Mouse (Mus musculus) kidney, postnatal 36 days (tissue): ENCODE results near the gene Gm42674.
A peak's percentile ranks its signal among the peaks of the same experiment; 100 is the strongest.

Experiments used
- DNase-seq, 2 experiments: peaks; one replicate each; pipeline ENCODE4 v3.0.0; 2021 to 2022; ENCODE audit warnings: mixed read lengths in 2 of 2

Gm42674 gene

DNA sequence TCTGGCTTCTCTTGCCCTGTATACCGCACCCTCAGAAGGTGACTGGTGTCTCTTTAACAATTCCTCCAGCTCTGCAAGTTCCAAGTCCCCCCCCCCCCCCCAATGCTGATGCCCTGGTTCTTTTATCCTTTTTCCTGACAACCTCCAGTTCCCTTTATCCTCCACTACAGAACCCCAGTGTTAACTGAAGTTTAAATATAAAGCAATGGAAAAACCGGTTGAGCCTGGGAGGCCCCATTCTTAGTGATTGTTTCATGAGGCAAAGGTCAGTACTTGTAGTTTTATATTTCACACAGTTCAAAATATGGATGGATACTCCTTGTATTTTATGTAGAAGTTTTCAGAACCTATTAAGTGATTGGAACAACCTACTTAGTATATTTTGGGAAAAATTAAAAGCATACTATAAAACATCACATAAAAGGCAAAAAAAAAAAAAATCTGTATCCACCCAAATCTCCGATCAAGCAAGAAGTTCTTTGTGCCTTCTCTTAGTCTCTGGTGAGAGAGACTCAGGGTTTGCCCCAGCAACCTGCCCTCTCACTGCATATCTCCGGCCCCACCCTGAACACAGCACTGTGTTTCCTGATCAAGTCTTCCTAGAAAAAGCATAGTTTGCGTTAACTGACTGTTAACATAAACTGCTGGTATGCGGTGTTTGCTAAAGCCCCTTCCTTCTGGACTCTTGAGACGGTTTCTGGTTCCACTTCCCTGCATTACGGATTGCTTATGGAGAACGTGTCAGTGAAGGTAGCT is 24.7 kb downstream of the Gm42674 start:
- no peak for DNase-seq

DNA sequence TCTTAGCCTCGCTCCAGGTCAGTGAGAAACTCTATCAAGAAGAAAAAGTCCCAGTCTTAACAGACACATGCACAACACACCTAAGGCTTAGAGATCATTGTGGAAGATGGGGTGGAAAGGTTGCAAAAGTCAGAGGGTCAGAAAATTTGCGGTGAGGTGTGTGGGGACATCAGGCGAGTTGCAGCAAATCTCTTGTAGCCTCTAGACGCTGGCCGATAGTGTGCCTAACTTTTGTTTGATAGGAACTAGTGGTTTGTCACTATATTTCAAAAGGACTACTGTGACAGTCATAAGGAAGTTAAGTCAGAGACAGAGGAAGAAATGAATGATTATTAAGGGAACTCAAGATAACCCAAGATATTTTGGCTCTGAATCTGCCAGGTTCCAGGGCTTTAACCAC is 25.7 kb downstream of the Gm42674 start:
- DNase-seq = no peak

DNA sequence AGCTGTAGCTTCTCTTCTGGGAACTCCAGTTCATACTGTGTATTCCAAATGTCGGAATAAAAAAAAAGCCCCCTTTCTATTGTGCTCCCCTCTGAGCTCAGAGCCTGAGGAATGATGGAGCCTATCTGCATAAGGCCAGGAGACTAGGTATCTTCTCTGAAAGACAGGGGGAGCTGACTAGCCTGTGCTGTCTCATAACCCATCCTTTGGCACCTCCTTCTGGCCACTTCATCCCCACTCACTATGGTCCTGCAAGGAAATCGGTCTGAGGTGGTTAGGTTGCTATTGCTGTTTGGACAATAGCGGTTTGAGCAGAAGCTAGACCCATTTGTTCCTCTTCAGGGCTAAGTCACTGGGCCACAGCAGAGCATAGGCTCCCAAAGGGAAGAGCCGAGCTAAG is 26.1 kb downstream of the Gm42674 start:
- peak in 1 of 2 experiments; percentile 25 for DNase-seq

GRCm38 (mm10) chr3:90629298-90629697 is 27.6 kb downstream of the Gm42674 start:
- no peak for DNase-seq

DNA sequence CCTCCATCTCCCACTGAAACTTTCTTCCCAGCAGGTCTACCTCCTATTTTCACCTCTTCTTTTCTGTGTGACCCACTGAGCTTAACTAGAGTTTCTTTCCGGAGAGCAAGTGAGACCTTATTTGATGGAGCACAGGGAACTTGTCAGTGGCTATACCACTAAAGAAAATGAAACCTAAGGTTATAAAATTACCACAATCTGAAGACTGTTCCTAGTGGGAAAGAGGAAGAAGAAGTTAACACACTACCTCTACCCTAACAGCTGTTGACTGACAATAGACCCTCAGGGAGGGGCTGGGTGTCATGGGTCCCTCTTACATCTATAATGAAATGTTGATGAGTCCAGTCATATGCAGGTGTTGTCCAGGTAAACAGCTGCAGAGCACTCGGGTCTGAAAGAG is 30.3 kb downstream of the Gm42674 start:
- DNase-seq = no peak

- DNase-seq = no peak
These were observed 37.0 kb downstream of the Gm42674 start for GRCm38 (mm10) chr3:90638511-90639275.

DNA sequence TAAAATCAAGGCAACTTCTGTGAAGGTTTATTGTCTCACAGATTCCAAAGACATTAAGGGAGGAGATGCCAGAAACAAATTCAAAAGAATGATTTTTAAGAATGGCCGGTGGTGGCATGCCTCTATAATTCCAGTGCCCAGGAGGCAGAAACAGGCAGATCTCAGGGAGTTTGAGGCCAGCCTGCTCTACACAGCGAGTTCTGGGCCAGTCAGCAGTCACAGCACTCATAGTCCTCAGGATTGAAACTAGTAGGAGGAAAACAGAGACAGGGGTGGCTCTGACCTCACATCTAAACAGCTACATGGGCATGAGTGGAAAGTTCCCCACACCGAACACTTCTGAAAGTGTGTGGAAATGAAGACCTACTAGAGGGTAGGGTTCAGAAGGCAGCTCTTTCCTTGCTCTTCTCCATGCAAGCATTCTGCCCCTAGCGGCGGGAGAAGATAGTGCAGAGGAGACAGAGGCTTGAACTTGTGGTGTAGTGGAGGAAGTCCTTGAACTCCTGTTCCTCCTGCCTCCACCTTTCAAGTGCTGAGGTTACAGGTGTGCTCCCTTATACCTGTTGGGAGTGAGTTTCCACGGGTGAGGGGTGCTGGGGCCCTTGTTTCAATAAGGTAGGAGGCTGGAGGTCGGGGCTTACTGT is 37.9 kb downstream of the Gm42674 start:
- peak in 1 of 2 experiments; percentile 60 for DNase-seq

DNA sequence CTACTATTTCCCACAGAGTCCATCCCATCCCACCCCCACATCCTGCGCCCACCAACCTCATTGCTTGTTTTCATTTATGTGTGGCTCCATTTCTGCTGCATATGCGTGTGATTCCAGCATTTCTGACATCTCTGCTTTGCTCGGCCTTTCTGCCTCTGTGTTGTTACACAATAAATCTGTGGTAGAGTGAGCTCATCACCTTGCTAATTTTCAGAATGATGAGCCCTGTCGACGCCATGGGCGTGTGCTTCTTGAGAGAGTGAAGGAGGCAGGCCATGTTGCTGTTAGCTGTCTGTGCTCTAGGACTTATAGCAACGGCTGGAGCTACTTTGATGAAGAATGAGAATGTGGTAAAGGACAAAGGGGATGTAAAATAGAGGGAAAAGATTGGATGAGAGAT is 39.3 kb downstream of the Gm42674 start:
- no peak for DNase-seq

DNA sequence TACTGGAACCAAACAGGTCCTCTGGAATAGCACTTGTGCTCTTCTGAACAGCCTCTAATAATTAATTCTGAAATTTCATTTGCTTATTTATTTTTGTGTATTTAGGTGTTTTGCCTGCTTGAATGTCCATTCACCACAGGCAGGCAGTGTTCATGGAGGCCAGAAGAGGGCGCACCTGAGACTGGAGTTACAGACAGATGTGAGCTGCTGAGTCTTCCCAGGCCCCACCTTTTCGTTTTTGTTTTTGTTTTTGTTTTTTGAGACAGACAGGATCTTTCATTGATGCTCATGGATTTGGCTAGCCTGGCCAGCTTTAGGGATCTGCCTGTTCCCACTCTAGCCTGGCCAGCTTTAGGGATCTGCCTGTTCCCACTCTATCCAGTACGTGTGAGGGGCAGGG is 42.5 kb downstream of the Gm42674 start:
- DNase-seq = peak; percentile 54 to 84

DNA sequence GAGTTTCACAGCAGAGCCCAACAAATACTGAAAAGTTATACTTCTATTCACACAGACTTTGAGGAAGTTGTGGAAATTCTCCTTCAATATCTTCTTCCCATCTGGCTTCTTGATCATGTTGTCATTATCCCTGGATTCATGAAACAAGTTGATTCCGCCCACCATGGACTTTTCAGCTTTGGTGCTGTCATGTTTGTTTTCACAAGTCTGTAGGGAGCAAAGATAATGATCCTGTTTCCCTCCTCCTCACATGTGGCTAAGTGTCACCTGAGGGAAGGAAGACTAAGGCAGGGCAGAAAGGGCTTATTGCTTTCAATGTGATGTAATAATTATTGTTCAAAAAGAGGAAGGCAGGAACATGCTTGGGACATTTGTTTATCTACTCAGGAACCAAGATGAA is 45.6 kb downstream of the Gm42674 start:
- DNase-seq = no peak

- DNase-seq = no peak
These were observed 47.3 kb downstream of the Gm42674 start for GRCm38 (mm10) chr3:90648981-90649380.

GRCm38 (mm10) chr3:90649832-90650231 is 48.1 kb downstream of the Gm42674 start:
- DNase-seq = no peak

DNA sequence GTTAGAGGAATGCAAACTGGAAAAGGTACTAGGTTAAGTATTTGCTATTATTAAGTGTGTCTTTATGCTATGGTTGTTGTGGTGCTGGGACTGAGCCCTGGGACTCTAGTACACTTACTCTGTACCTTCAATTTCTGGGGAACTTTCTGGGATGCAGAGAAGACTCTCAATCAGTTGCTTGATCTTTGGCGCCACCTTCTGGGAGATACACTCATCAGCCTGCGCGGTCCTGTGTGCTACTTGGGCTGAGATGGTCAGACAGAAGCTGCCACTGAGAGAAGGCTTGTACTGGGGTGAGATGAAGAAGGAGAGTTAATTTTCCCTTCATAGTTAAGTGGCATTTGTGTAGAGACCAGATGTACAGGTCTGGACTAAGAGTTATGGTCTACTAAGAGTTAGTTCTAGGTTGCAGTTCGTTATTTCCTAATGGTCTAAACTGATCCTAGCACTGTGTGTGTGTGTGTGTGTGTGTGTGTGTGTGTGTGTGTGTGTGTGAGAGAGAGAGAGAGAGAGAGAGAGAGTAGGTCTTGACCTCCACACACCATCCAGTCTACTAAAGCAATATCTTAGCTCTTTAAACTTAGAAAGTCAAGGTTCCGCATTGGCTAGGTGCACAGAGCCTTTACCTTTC is 51.3 kb downstream of the Gm42674 start:
- DNase-seq = peak; percentile 61 to 86

- DNase-seq = no peak
These were observed 52.0 kb downstream of the Gm42674 start, which contains the start of gene S100a7a for GRCm38 (mm10) chr3:90653717-90654116. S100a7a (plus strand) TSS chr3:90654017.
